In the genomic region with DNA sequence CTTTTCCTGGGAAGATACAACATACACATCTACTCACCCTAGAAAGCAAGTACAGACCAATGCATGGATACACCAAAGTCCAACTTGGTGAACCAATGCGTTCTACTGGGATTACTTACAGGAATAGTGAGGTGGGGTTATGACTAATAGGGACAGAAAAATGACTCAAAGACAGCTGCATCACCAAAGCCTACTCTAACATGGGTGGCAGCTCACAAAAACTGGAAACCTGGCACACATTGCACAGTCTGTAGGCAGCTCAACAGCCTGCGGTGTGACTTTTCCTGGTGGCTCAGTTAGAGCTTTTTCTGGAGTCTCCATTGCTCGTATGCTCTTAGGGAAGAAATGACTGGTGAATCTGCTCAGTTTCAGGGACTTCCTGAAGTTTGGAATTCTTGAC, we compare ENCODE assay signal across 30 mouse cellular contexts. TPM values are rescaled to one million over a fixed set of nuclear protein-coding genes. Genes with fewer than 3 reads are reported as not detected.
"Had no signal": no experiment of that assay in that cellular context is flagged by ENCODE, and none has a peak within 500 bp of the region (broad histone marks: within the 10 kb centered on the region; RNA-seq: fewer than 3 reads in every experiment).

No protein-coding gene starts in this region.

- H3K4me2 ChIP-seq: limb, embryonic 13.5 days; liver, embryonic 13.5 days; lung, embryonic 14.5 days; midbrain, embryonic 13.5 days had no signal

- H3K9me3 ChIP-seq: limb, embryonic 10.5 days; limb, embryonic 13.5 days; liver, embryonic 13.5 days; midbrain, embryonic 10.5 days; midbrain, embryonic 13.5 days had no signal

- H3K36me3 ChIP-seq: limb, embryonic 10.5 days; limb, embryonic 13.5 days; liver, embryonic 13.5 days; midbrain, embryonic 10.5 days; midbrain, embryonic 13.5 days had no signal

- ATAC-seq: intestine, embryonic 16.5 days; lung, postnatal 0 days; midbrain, embryonic 13.5 days; midbrain, embryonic 16.5 days had no signal

- DNase-seq: kidney, adult 9 months; kidney, postnatal 14 days; kidney, postnatal 4 days; liver; liver, embryonic 13.5 days; lung, embryonic 14.5 days; right cerebral cortex, postnatal 14 days; spleen, adult 18-20 months; thymus, postnatal 25 days had no signal

- H3K27ac ChIP-seq: limb, embryonic 10.5 days; limb, embryonic 13.5 days; liver, embryonic 13.5 days; macrophage; midbrain, embryonic 10.5 days; midbrain, embryonic 13.5 days; stomach, postnatal 0 days had no signal

- H3K9ac ChIP-seq: limb, embryonic 13.5 days; liver, embryonic 13.5 days; lung, embryonic 14.5 days; midbrain, embryonic 13.5 days had no signal

- H3K4me3 ChIP-seq: limb, embryonic 10.5 days; limb, embryonic 13.5 days; liver, embryonic 13.5 days; midbrain, embryonic 10.5 days; midbrain, embryonic 13.5 days had no signal

RNA-seq across cellular contexts. Expression of a gene that starts 5.9 kb away (rescaled TPM):
- total RNA-seq: monocyte, adult 5-6 weeks had no signal

RNA-seq across cellular contexts. Expression of a gene that starts 31.3 kb away (rescaled TPM):
- total RNA-seq: layer of hippocampus, postnatal 25 days; left cerebral cortex, postnatal 25 days had no signal
- polyA plus RNA-seq: kidney, embryonic 16.5 days; macrophage; midbrain, embryonic 13.5 days had no signal

RNA-seq across cellular contexts. Expression of a gene that starts 39.5 kb away (rescaled TPM):
- total RNA-seq: left cerebral cortex, adult 18-20 months; megakaryocyte, adult 5-6 weeks; monocyte, adult 5-6 weeks had no signal
- polyA plus RNA-seq: kidney, embryonic 16.5 days; limb, embryonic 10.5 days; limb, embryonic 13.5 days; liver, embryonic 13.5 days; liver, embryonic 16.5 days; lung, embryonic 14.5 days; macrophage; midbrain, embryonic 10.5 days; stomach, embryonic 14.5 days had no signal

RNA-seq across cellular contexts. Expression of a gene that starts 53.2 kb away (rescaled TPM):
- total RNA-seq: layer of hippocampus, adult 18-20 months; layer of hippocampus, postnatal 25 days; left cerebral cortex, adult 18-20 months; left cerebral cortex, postnatal 25 days; megakaryocyte, adult 5-6 weeks had no signal
- polyA plus RNA-seq: intestine, embryonic 16.5 days; limb, embryonic 10.5 days; limb, embryonic 13.5 days; liver, embryonic 13.5 days; liver, embryonic 16.5 days; lung, postnatal 0 days; macrophage; midbrain, embryonic 10.5 days; midbrain, embryonic 13.5 days; midbrain, embryonic 16.5 days; neural tube, embryonic 11.5 days; neural tube, embryonic 14.5 days; stomach, embryonic 14.5 days; stomach, postnatal 0 days; thymus, postnatal 0 days had no signal
